ENCODE assay signal across 9 mouse cellular contexts in the genomic region with DNA sequence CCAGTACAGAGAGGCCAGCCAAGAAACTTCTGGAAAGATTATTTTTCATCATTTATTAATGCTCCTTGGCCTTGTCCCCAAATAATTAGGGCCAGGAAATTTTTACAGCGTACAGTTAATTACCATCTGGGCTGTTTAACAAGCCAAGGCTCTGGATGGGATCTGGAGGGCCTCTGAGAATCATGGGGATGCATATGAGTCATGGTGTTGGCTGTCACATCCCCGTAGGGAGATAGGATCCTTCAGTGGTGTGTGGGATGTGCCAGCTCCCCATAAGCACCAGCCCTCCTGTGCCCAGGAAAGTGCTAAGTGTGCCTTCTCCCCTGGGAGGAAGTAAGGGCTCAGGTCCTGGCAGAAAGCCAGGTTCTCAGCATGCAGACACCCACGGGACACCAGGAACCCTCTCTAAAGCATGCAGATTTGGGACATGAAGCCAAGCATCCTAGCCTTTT.
DNase-seq lines count a peak whose midpoint lies in the region; ATAC-seq lines count a peak whose summit lies in the region.
"Had no signal": no experiment of that assay in that cellular context is flagged by ENCODE, and none has a peak within 500 bp of the region (broad histone marks: within the 10 kb centered on the region; RNA-seq: fewer than 3 reads in every experiment).

No protein-coding gene starts in this region.

- no peak for ATAC-seq in kidney, embryonic 15.5 days (replicated peaks; ENCODE audit: low FRiP score)
- no peak for ATAC-seq in midbrain, embryonic 16.5 days
- ATAC-seq in midbrain, embryonic 14.5 days (ENCODE audit: low FRiP score, low TSS enrichment), result no peak

- H3K9ac ChIP-seq in kidney, embryonic 15.5 days, result no peak overlapping the region
- H3K9ac ChIP-seq in midbrain, embryonic 16.5 days (ENCODE audit: low read depth, low read length), result no peak overlapping the region
- H3K9ac ChIP-seq in midbrain, embryonic 14.5 days (replicated peaks; ENCODE audit: low read length), result no peak overlapping the region
- H3K9ac ChIP-seq: embryonic facial prominence, embryonic 12.5 days had no signal

- no peaks in the 10 kb centered on the region for H3K4me1 ChIP-seq in kidney, embryonic 15.5 days
- no peaks in the 10 kb centered on the region for H3K4me1 ChIP-seq in midbrain, embryonic 16.5 days (ENCODE audit: control insufficient read depth, insufficient read depth, low read length)
- no peaks in the 10 kb centered on the region for H3K4me1 ChIP-seq in midbrain, embryonic 14.5 days (ENCODE audit: control insufficient read depth, insufficient read depth, low read length)
- H3K4me1 ChIP-seq: embryonic facial prominence, embryonic 12.5 days had no signal

- intact Hi-C loops in left cerebral cortex, postnatal 25 days (cut with DNase I), result no loop called here

- no peaks in the 10 kb centered on the region for H3K27me3 ChIP-seq in kidney, embryonic 15.5 days
- no peaks in the 10 kb centered on the region for H3K27me3 ChIP-seq in midbrain, embryonic 16.5 days (ENCODE audit: control insufficient read depth, insufficient read depth, low read depth, low read length)
- no peaks in the 10 kb centered on the region for H3K27me3 ChIP-seq in midbrain, embryonic 14.5 days (ENCODE audit: control insufficient read depth, insufficient read depth, low read length)
- H3K27me3 ChIP-seq: embryonic facial prominence, embryonic 12.5 days had no signal

- H3K4me3 ChIP-seq in kidney, embryonic 15.5 days (replicated peaks), result no peak overlapping the region
- no peak overlapping the region for H3K4me3 ChIP-seq in midbrain, embryonic 16.5 days (ENCODE audit: low read depth, low read length)
- H3K4me3 ChIP-seq in midbrain, embryonic 14.5 days (replicated peaks; ENCODE audit: low read depth, low read length), result no peak overlapping the region
- H3K4me3 ChIP-seq: embryonic facial prominence, embryonic 12.5 days had no signal

- peak; percentile 11 for DNase-seq in kidney, adult 18-20 months
- DNase-seq in cerebellum, postnatal 10 days, result peak; percentile 51 to 66
- DNase-seq in heart, postnatal 4 days, result peak; percentile 42
- peak; percentile 31 to 89 for DNase-seq in left cerebral cortex, postnatal 25 days (ENCODE audit: low spot score in 2 of 2)
- no peak for DNase-seq in midbrain, embryonic 14.5 days
- no peak for DNase-seq in yolk sac, embryonic 10.5 days (ENCODE audit: low spot score)

- no peak overlapping the region for H3K27ac ChIP-seq in kidney, embryonic 15.5 days
- no peak overlapping the region for H3K27ac ChIP-seq in midbrain, embryonic 16.5 days (ENCODE audit: low read length)
- no peak overlapping the region for H3K27ac ChIP-seq in midbrain, embryonic 14.5 days (replicated peaks; ENCODE audit: low read depth, low read length)
- H3K27ac ChIP-seq: embryonic facial prominence, embryonic 12.5 days had no signal

- H3K4me2 ChIP-seq in kidney, embryonic 15.5 days, result no peak overlapping the region
- no peak overlapping the region for H3K4me2 ChIP-seq in midbrain, embryonic 16.5 days (ENCODE audit: low read length)
- no peak overlapping the region for H3K4me2 ChIP-seq in midbrain, embryonic 14.5 days (ENCODE audit: low read length)
- H3K4me2 ChIP-seq: embryonic facial prominence, embryonic 12.5 days had no signal

- WGBS in kidney, embryonic 15.5 days, result 59% methylated on average over 3 of the region's 3 CpGs
- 76% methylated on average over 3 of the region's 3 CpGs for WGBS in midbrain, embryonic 16.5 days
- 78% methylated on average over 3 of the region's 3 CpGs for WGBS in midbrain, embryonic 14.5 days

- H3K36me3 ChIP-seq in kidney, embryonic 15.5 days, result no peaks in the 10 kb centered on the region
- no peaks in the 10 kb centered on the region for H3K36me3 ChIP-seq in midbrain, embryonic 16.5 days (ENCODE audit: control insufficient read depth, insufficient read depth, low read length)
- H3K36me3 ChIP-seq in midbrain, embryonic 14.5 days (ENCODE audit: control insufficient read depth, insufficient read depth, low read length), result no peaks in the 10 kb centered on the region
- H3K36me3 ChIP-seq: embryonic facial prominence, embryonic 12.5 days had no signal

- no peaks in the 10 kb centered on the region for H3K9me3 ChIP-seq in kidney, embryonic 15.5 days (replicated peaks)
- no peaks in the 10 kb centered on the region for H3K9me3 ChIP-seq in midbrain, embryonic 16.5 days (replicated peaks; ENCODE audit: control insufficient read depth, low read length, poor library complexity, severe bottlenecking)
- no peaks in the 10 kb centered on the region for H3K9me3 ChIP-seq in midbrain, embryonic 14.5 days (ENCODE audit: control insufficient read depth, low read length)
- H3K9me3 ChIP-seq: embryonic facial prominence, embryonic 12.5 days had no signal

Comparison
In these comparisons a context has a peak if more than half of its experiments do, and no peak if none do; other contexts are left out.
1. DNase-seq: peak in kidney, adult 18-20 months (single experiment), cerebellum, postnatal 10 days (2 of 2), heart, postnatal 4 days (single experiment) and left cerebral cortex, postnatal 25 days (2 of 2); none in midbrain, embryonic 14.5 days (single experiment) and yolk sac, embryonic 10.5 days (single experiment).